Mouse (Mus musculus): ENCODE results near the gene Vamp1.
"Not testable (repeated sequence)": the region's sequence is repeated elsewhere in the genome, so short reads cannot be mapped to it uniquely, and the experiment has no call there.

Vamp1 gene

GRCm38 (mm10) chr6:125244551-125244950 lies 29.2 kb downstream of the Vamp1 start:
- DNase-seq (ENCODE audit: low spot score), result no peak

- DNase-seq (ENCODE audit: low spot score), result no peak
Observed at GRCm38 (mm10) chr6:125252285-125252684, 36.9 kb downstream of the Vamp1 start.

- DNase-seq (ENCODE audit: low spot score), result no peak
Observed at GRCm38 (mm10) chr6:125252711-125253110, 37.4 kb downstream of the Vamp1 start.

GRCm38 (mm10) chr6:125253863-125254715 lies 38.7 kb downstream of the Vamp1 start:
- DNase-seq (ENCODE audit: low spot score), result no peak

GRCm38 (mm10) chr6:125255516-125256044 lies 40.2 kb downstream of the Vamp1 start:
- no peak for DNase-seq (ENCODE audit: low spot score)

GRCm38 (mm10) chr6:125256222-125256966 lies 41.0 kb downstream of the Vamp1 start:
- no peak for DNase-seq (ENCODE audit: low spot score)

GRCm38 (mm10) chr6:125260006-125260555 lies 44.7 kb downstream of the Vamp1 start:
- DNase-seq (ENCODE audit: low spot score), result no peak

- no peak for DNase-seq (ENCODE audit: low spot score)
Observed at GRCm38 (mm10) chr6:125264219-125264618, 48.9 kb downstream of the Vamp1 start.

GRCm38 (mm10) chr6:125265239-125265638 lies 49.9 kb downstream of the Vamp1 start:
- no peak for DNase-seq (ENCODE audit: low spot score)

- DNase-seq (ENCODE audit: low spot score), result no peak
Observed at GRCm38 (mm10) chr6:125266091-125266490, 50.7 kb downstream of the Vamp1 start.

- DNase-seq (ENCODE audit: low spot score), result not testable (repeated sequence)
Observed at GRCm38 (mm10) chr6:125266600-125266999, 51.2 kb downstream of the Vamp1 start.

- DNase-seq (ENCODE audit: low spot score), result no peak
Observed at GRCm38 (mm10) chr6:125267469-125267868, 52.1 kb downstream of the Vamp1 start.

- DNase-seq (ENCODE audit: low spot score), result no peak
Observed at GRCm38 (mm10) chr6:125268799-125269198, 53.4 kb downstream of the Vamp1 start.

GRCm38 (mm10) chr6:125271455-125272227 lies 56.3 kb downstream of the Vamp1 start:
- peak; percentile 84 for DNase-seq (ENCODE audit: low spot score)

GRCm38 (mm10) chr6:125272228-125272785 lies 57.0 kb downstream of the Vamp1 start:
- no peak for DNase-seq (ENCODE audit: low spot score)

- DNase-seq (ENCODE audit: low spot score), result peak; percentile 29
Observed at GRCm38 (mm10) chr6:125274841-125275563, 59.7 kb downstream of the Vamp1 start.

- DNase-seq (ENCODE audit: low spot score), result no peak
Observed at GRCm38 (mm10) chr6:125279729-125280128, 64.4 kb downstream of the Vamp1 start.

- DNase-seq (ENCODE audit: low spot score), result not testable (repeated sequence)
Observed at GRCm38 (mm10) chr6:125282721-125283120, 67.4 kb downstream of the Vamp1 start.

- DNase-seq (ENCODE audit: low spot score), result no peak
Observed at GRCm38 (mm10) chr6:125284250-125284649, 68.9 kb downstream of the Vamp1 start.

GRCm38 (mm10) chr6:125284751-125285150 lies 69.4 kb downstream of the Vamp1 start:
- DNase-seq (ENCODE audit: low spot score), result no peak

GRCm38 (mm10) chr6:125285890-125286289 lies 70.5 kb downstream of the Vamp1 start, which contains the start of gene Tuba3a:
Tuba3a (minus strand) TSS chr6:125286042.
- no peak for DNase-seq (ENCODE audit: low spot score)
